In the genomic region with DNA sequence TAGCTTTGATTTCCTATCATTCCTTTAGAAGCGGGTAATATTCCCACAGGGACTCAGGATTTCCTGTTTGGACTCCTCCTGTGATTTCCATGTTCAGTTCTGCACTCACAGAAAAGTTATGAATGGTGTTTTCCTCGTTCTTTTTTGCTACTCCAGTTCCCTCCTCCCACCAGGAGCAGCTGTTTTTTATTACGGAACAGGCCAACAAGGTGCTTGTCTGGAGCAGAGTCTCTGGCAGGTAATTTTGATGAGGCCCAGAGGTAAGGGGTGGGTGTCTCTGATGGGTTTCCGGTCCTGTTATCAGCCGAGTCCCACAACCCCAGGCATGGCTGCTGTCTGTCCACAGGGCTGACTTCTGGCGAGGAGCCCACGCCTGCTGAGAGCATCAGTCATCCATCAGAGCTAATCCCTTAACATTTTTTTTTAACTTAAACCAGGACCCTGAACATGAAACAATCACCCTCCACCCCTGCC, we compare ENCODE assay signal across 9 mouse cellular contexts.
DNase-seq lines count a peak whose midpoint lies in the region; ATAC-seq and TF ChIP-seq lines count a peak whose summit lies in the region.
"Had no signal": no experiment of that assay in that cellular context is flagged by ENCODE, and none has a peak within 500 bp of the region (broad histone marks: within the 10 kb centered on the region; RNA-seq: fewer than 3 reads in every experiment).

No protein-coding gene starts in this region.

- intact Hi-C loops in left cerebral cortex, postnatal 25 days (cut with DNase I), result no loop called here

- no peaks in the 10 kb centered on the region for H3K36me3 ChIP-seq in heart, embryonic 13.5 days
- no peaks in the 10 kb centered on the region for H3K36me3 ChIP-seq in limb, embryonic 12.5 days
- no peaks in the 10 kb centered on the region for H3K36me3 ChIP-seq in midbrain, embryonic 14.5 days (ENCODE audit: control insufficient read depth, insufficient read depth, low read length)
- H3K36me3 ChIP-seq: neural tube, embryonic 13.5 days had no signal

- DNase-seq in embryo, embryonic 10 days (ENCODE audit: low spot score), result peak; percentile 35
- peak; percentile 25 for DNase-seq in embryo, embryonic 9.5 days (ENCODE audit: extremely low spot score)
- no peak for DNase-seq in left cerebral cortex, postnatal 25 days (ENCODE audit: low spot score in 2 of 2)
- no peak for DNase-seq in midbrain, embryonic 14.5 days
- DNase-seq in layer of hippocampus, adult 2 months (ENCODE audit: low spot score in 2 of 2), result no peak
- DNase-seq: thymus, postnatal 25 days had no signal

- no peak for ATAC-seq in heart, embryonic 13.5 days (ENCODE audit: extremely low read depth, insufficient number of reproducible peaks, low FRiP score, low TSS enrichment)
- ATAC-seq in limb, embryonic 12.5 days (ENCODE audit: insufficient number of reproducible peaks, insufficient read depth, low FRiP score, low TSS enrichment, low read depth), result peak; percentile 52; the same call in 1 of the 2 replicates
- no peak for ATAC-seq in midbrain, embryonic 14.5 days (ENCODE audit: low FRiP score, low TSS enrichment)

- WGBS in heart, embryonic 13.5 days, result 25% methylated on average over 7 of the region's 7 CpGs
- 11% methylated on average over 7 of the region's 7 CpGs for WGBS in limb, embryonic 12.5 days
- 57% methylated on average over 7 of the region's 7 CpGs for WGBS in midbrain, embryonic 14.5 days

- H3K4me1 ChIP-seq in heart, embryonic 13.5 days, result peaks cover 16% of the 10 kb centered on the region
- H3K4me1 ChIP-seq in limb, embryonic 12.5 days (replicated peaks), result peaks cover 15% of the 10 kb centered on the region
- no peaks in the 10 kb centered on the region for H3K4me1 ChIP-seq in midbrain, embryonic 14.5 days (ENCODE audit: control insufficient read depth, insufficient read depth, low read length)
- H3K4me1 ChIP-seq: neural tube, embryonic 13.5 days had no signal

- H3K27me3 ChIP-seq in heart, embryonic 13.5 days (replicated peaks), result no peaks in the 10 kb centered on the region
- H3K27me3 ChIP-seq in limb, embryonic 12.5 days, result no peaks in the 10 kb centered on the region
- no peaks in the 10 kb centered on the region for H3K27me3 ChIP-seq in midbrain, embryonic 14.5 days (ENCODE audit: control insufficient read depth, insufficient read depth, low read length)
- H3K27me3 ChIP-seq: neural tube, embryonic 13.5 days had no signal

- H3K4me3 ChIP-seq in heart, embryonic 13.5 days, result no peak overlapping the region
- no peak overlapping the region for H3K4me3 ChIP-seq in limb, embryonic 12.5 days (replicated peaks)
- no peak overlapping the region for H3K4me3 ChIP-seq in midbrain, embryonic 14.5 days (replicated peaks; ENCODE audit: low read depth, low read length)
- no peak overlapping the region for H3K4me3 ChIP-seq in layer of hippocampus, adult 2 months
- H3K4me3 ChIP-seq: neural tube, embryonic 13.5 days had no signal

- no peak overlapping the region for H3K9ac ChIP-seq in heart, embryonic 13.5 days
- no peak overlapping the region for H3K9ac ChIP-seq in limb, embryonic 12.5 days (replicated peaks)
- no peak overlapping the region for H3K9ac ChIP-seq in midbrain, embryonic 14.5 days (replicated peaks; ENCODE audit: low read length)
- H3K9ac ChIP-seq: neural tube, embryonic 13.5 days had no signal

- no peak for TF ChIP-seq CTCF in layer of hippocampus, adult 2 months (conservative IDR thresholded peaks at IDR 0.05)

- peak overlapping the region; percentile 20 for H3K27ac ChIP-seq in heart, embryonic 13.5 days (replicated peaks)
- H3K27ac ChIP-seq in limb, embryonic 12.5 days, result peak overlapping the region; percentile 70
- no peak overlapping the region for H3K27ac ChIP-seq in midbrain, embryonic 14.5 days (replicated peaks; ENCODE audit: low read depth, low read length)
- H3K27ac ChIP-seq in layer of hippocampus, adult 2 months, result no peak overlapping the region
- H3K27ac ChIP-seq: neural tube, embryonic 13.5 days had no signal

- peak overlapping the region; percentile 42 for H3K4me2 ChIP-seq in heart, embryonic 13.5 days
- peak overlapping the region; percentile 42 for H3K4me2 ChIP-seq in limb, embryonic 12.5 days
- no peak overlapping the region for H3K4me2 ChIP-seq in midbrain, embryonic 14.5 days (ENCODE audit: low read length)
- H3K4me2 ChIP-seq: neural tube, embryonic 13.5 days had no signal

- H3K9me3 ChIP-seq in heart, embryonic 13.5 days, result no peaks in the 10 kb centered on the region
- H3K9me3 ChIP-seq in limb, embryonic 12.5 days, result peaks cover 11% of the 10 kb centered on the region; the same call in 1 of the 2 replicates
- H3K9me3 ChIP-seq in midbrain, embryonic 14.5 days (ENCODE audit: control insufficient read depth, low read length), result no peaks in the 10 kb centered on the region

Comparison
In these comparisons a context has a peak if more than half of its experiments do, and no peak if none do; other contexts are left out.
1. DNase-seq: peak in embryo, embryonic 10 days (single experiment) and embryo, embryonic 9.5 days (single experiment); none in left cerebral cortex, postnatal 25 days (0 of 2), midbrain, embryonic 14.5 days (single experiment) and layer of hippocampus, adult 2 months (0 of 2).
2. H3K27ac ChIP-seq: peak in heart, embryonic 13.5 days (single experiment) and limb, embryonic 12.5 days (single experiment); none in midbrain, embryonic 14.5 days (single experiment) and layer of hippocampus, adult 2 months (single experiment).